Mouse (Mus musculus) G1E (cell line): ENCODE measurements around the gene Crocc.

Experiments used
- CTCF ChIP-seq: IDR thresholded peaks from 2 replicates; pipeline ENCODE4 v1.5.1; 2012; ENCODE audit warnings: low read depth, low read length, inconsistent platforms, mixed read lengths
- GATA1 ChIP-seq: IDR thresholded peaks from 2 replicates; pipeline ENCODE4 v1.6.1; 2012; ENCODE audit warnings: borderline replicate concordance, low read length, inconsistent platforms, mixed read lengths

DNA sequence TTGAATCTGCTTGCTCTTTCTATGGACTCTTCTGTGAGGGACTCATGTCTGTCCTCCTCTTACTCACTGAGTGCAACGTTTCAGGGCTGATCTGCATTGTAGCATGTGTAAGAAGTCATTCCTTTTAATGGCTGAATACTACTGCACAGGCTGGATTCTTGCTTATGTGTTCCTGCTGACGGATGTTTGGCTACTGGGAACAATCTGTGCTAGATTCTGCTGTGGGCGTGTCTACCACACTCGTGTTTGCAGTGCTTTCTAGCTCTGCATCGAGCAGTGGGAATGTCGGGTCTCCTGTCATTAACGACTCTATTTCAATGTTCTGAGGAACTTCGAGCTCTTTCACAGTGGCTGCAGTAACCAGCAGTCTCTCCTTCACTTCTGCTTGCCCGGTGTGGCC lies 36.3 kb downstream of the Crocc start:
- TF ChIP-seq CTCF (no peak), GATA1 (no peak)
